Mouse (Mus musculus): ENCODE measurements around the gene Map4k1. TPM values are rescaled to one million over a fixed set of nuclear protein-coding genes. Genes with fewer than 3 reads are reported as not detected.

Map4k1 gene
- polyA plus RNA-seq, 1 experiment from 2014 or later: 6.5 TPM

DNA sequence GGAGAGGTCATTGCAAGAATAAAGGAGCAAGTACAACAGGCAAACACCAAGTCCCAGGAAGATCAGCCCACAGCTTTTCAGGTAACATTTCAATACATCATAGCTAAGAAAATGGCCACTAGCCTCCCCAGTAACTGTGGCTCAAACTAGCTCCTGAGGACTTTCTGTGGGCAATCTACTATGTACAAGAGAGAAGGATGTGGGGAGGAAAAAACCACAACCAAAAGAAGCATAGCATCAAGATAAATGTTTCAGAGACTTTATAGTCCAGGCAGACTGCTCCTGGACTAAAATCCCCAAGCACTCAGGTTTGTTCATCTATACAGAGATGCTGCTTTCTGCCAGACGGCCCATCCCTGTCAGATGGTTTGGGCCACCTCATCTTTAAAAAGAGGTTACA, 25.6 kb upstream of the Map4k1 start:
- peak overlapping the region; percentile 77; the same call in 1 of the 2 replicates for H3K27ac ChIP-seq (ENCODE audit: poor library complexity, severe bottlenecking)
- H3K36me3 ChIP-seq: peaks cover 8% of the 10 kb centered on the region; the same call in 1 of the 2 replicates
- no peaks in the 10 kb centered on the region for H3K27me3 ChIP-seq (replicated peaks)
- no peak overlapping the region for H3K4me3 ChIP-seq
- 86% methylated on average over 1 of the region's 1 CpGs for WGBS
- H3K4me2 ChIP-seq: no peak overlapping the region
- no peak overlapping the region for H3K9ac ChIP-seq
- H3K9me3 ChIP-seq (replicated peaks): no peaks in the 10 kb centered on the region
- no peak for ATAC-seq (ENCODE audit: insufficient number of reproducible peaks, low FRiP score)
- peaks cover 91% of the 10 kb centered on the region for H3K4me1 ChIP-seq (replicated peaks)

DNA sequence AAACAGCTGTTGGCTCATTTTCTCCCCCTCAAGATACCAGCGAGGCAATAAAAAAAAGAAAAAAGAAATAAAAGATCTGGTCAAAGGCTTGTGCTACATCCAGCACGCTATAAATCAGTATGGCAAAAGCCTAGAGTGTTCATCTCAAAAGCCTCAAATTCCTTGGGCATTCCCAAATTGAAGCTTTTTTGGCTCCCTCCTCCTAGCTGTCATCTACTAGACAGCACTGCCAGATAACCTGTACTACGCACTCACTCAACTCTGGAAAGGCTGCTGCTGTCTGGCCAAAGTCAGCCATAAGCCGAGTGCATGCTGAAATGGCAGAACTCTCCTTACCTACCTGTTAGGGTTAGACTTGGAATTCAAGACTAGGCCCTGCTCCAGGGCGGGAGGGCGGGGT, 24.6 kb upstream of the Map4k1 start:
- Histone ChIP-seq H3K9me3 (replicated peaks) (no peaks in the 10 kb centered on the region), H3K4me2 (peak overlapping the region; percentile 27), H3K27ac (ENCODE audit: poor library complexity, severe bottlenecking) (peak overlapping the region; percentile 58), H3K9ac (peak overlapping the region; percentile 44), H3K36me3 (peaks cover 8% of the 10 kb centered on the region; the same call in 1 of the 2 replicates), H3K4me3 (no peak overlapping the region), H3K4me1 (replicated peaks) (peaks cover 81% of the 10 kb centered on the region), H3K27me3 (replicated peaks) (no peaks in the 10 kb centered on the region)
- WGBS: 58% methylated on average over 6 of the region's 6 CpGs
- ATAC-seq (ENCODE audit: insufficient number of reproducible peaks, low FRiP score): no peak

DNA sequence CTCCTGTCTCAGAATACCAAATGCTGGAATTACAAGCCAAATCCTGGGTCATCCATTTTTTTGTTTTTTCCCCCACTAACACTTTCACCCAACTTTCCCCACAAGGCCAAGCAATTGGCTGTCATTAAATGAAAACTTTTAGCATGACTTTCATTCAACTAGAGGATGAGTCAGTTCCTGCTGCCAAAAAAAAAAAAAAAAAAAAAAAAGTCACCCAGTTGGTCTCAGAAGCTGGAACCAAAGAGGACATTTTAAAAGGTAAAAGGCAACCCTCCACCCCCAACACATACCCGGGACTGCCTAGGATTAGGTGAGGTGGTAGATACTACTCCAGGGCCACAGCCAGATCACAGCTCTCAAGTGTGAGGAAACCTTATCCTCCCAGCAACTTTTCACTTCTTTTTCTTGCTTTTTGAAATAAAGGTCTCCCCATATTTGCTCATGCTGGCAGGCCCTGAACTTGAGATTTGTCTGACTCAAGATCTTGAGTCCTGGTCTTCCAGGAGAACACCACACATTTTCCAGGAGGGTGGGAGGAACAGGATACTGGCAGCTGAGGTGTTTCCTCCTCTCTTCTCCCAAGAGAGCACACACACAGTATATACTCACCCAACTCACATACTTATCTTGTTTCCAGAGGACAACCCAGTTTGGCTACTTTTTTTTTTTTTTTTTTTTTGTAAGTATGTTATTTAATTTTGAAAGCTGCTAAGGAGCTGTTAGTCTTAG, 23.7 kb upstream of the Map4k1 start:
- ATAC-seq (ENCODE audit: insufficient number of reproducible peaks, low FRiP score): no peak
- H3K27me3 ChIP-seq (replicated peaks): no peaks in the 10 kb centered on the region
- H3K9ac ChIP-seq: peak overlapping the region; percentile 52; the same call in 1 of the 2 replicates
- peak overlapping the region; percentile 99 for H3K4me2 ChIP-seq
- no peaks in the 10 kb centered on the region for H3K9me3 ChIP-seq (replicated peaks)
- H3K27ac ChIP-seq (ENCODE audit: poor library complexity, severe bottlenecking): peak overlapping the region; percentile 58; the same call in 1 of the 2 replicates
- peaks cover 8% of the 10 kb centered on the region; the same call in 1 of the 2 replicates for H3K36me3 ChIP-seq
- WGBS: 36% methylated on average over 1 of the region's 1 CpGs
- H3K4me1 ChIP-seq (replicated peaks): peaks cover 72% of the 10 kb centered on the region
- H3K4me3 ChIP-seq: no peak overlapping the region

DNA sequence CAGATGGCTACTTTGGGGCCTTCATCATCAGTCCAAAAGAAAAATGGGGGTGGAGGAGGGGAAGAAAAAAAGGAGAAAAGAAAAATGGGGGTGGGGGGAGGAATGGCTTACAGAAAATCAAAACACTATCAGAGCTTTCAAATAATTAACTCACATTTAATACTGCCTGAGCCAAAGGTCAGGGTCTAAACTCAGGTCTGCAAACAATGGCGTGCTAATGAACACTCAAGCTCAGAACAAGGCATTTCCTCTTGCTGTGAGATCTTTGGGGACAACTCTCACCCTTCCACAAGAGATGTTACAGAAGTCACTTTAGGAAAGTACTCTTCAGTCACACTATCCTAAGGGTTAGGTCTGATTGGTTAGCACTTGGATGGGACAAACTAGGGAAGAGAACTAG, 23.1 kb upstream of the Map4k1 start:
- peak overlapping the region; percentile 85 for H3K27ac ChIP-seq (ENCODE audit: poor library complexity, severe bottlenecking)
- H3K4me1 ChIP-seq (replicated peaks): peaks cover 66% of the 10 kb centered on the region
- H3K36me3 ChIP-seq: peaks cover 8% of the 10 kb centered on the region; the same call in 1 of the 2 replicates
- peak overlapping the region; percentile 79; the same call in 1 of the 2 replicates for H3K4me3 ChIP-seq
- no peaks in the 10 kb centered on the region for H3K27me3 ChIP-seq (replicated peaks)
- 57% methylated on average over 1 of the region's 1 CpGs for WGBS
- ATAC-seq (ENCODE audit: insufficient number of reproducible peaks, low FRiP score): no peak
- H3K9ac ChIP-seq: peak overlapping the region; percentile 95; the same call in 1 of the 2 replicates
- no peaks in the 10 kb centered on the region for H3K9me3 ChIP-seq (replicated peaks)
- peak overlapping the region; percentile 99 for H3K4me2 ChIP-seq

DNA sequence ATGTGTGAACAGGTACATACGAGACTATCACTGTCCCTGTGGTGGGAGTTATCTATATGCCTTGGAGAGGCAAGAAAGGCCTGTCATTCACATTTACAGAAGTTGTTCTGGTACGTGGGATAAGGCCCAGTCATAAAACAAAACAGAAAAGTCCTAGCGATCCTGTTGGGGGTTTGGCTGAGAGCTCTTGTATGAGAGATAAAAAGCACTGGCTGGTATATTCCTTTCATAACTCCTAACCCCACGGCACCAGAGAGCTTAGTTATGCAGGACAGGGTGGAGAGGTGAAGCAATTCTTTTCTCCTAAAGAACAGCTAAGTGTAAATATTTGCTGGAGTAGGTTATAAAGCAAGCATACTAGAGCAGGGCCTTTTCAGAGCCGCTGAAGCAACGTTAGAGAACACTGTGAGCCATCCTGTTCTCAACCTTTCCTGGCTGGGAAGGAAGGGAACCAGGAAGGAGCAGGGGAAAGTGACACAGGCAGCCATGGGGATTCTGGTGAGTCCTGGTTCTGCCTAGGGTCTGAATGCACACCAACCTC, 22.3 kb upstream of the Map4k1 start:
- Histone ChIP-seq H3K4me1 (replicated peaks) (peaks cover 61% of the 10 kb centered on the region), H3K4me2 (peak overlapping the region; percentile 99), H3K27me3 (replicated peaks) (no peaks in the 10 kb centered on the region), H3K9ac (peak overlapping the region; percentile 95), H3K36me3 (peaks cover 3% of the 10 kb centered on the region; the same call in 1 of the 2 replicates), H3K9me3 (replicated peaks) (no peaks in the 10 kb centered on the region), H3K27ac (ENCODE audit: poor library complexity, severe bottlenecking) (peak overlapping the region; percentile 85), H3K4me3 (peak overlapping the region; percentile 79)
- ATAC-seq (ENCODE audit: insufficient number of reproducible peaks, low FRiP score): no peak
- 4% methylated on average over 6 of the region's 6 CpGs for WGBS

DNA sequence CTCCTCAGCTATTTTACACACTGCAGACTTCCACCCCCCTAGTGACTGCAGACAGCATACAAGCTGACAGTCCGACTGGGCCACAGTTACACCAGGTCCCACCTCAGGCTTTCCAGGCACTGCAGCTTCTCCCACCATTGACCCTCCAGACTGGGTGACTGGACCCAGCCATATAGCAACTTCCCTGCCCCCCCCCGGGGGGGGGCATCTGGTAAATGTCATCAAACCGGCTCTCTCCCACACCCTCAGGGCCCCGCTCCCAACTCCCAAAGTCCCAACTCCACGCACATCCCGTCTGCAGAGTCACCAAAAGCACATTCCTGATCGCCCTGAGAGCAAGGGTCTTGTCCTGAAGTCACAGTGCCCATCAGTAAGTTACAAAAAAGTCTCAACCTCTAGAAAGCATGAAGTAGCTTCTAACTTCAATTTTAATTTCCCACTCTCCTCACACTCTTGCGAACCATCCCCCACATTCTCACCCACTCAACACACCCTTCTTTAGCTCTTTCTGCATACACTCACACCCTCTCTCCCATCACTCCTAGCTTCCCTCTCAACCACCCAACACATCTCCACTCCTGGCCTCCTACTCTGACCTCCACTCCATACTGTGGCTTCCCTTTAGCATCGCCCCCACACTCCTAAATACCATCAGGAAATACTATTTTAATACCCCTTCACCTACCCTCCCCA, 21.4 kb upstream of the Map4k1 start:
- Histone ChIP-seq H3K9me3 (replicated peaks) (no peaks in the 10 kb centered on the region), H3K4me2 (peak overlapping the region; percentile 99), H3K4me1 (replicated peaks) (peaks cover 52% of the 10 kb centered on the region), H3K27ac (ENCODE audit: poor library complexity, severe bottlenecking) (peak overlapping the region; percentile 85), H3K9ac (peak overlapping the region; percentile 95), H3K36me3 (no peaks in the 10 kb centered on the region; the same call in 1 of the 2 replicates), H3K4me3 (peak overlapping the region; percentile 79), H3K27me3 (replicated peaks) (no peaks in the 10 kb centered on the region)
- no peak for ATAC-seq (ENCODE audit: insufficient number of reproducible peaks, low FRiP score)
- WGBS: 7% methylated on average over 9 of the region's 9 CpGs

DNA sequence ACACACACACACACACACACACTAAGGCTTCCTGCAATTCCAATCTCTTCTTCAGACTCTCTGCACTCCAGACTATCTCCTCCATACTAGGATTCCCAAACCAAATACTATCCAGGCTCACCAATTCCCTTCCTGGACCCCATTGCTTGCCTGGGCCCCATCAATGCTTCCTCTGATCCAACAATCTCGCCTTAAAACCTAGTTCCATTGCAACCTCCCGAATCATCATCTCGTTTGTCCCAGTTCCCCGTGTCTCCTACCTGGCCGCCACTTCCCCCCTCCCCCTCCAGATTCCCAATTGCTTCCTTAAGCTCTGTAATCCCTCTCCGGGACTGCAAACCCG, 20.3 kb upstream of the Map4k1 start:
- Histone ChIP-seq H3K27me3 (replicated peaks) (no peaks in the 10 kb centered on the region), H3K4me1 (replicated peaks) (peaks cover 42% of the 10 kb centered on the region), H3K36me3 (no peaks in the 10 kb centered on the region; the same call in 1 of the 2 replicates), H3K4me2 (peak overlapping the region; percentile 99), H3K9me3 (replicated peaks) (no peaks in the 10 kb centered on the region), H3K4me3 (peak overlapping the region; percentile 79), H3K9ac (peak overlapping the region; percentile 95), H3K27ac (ENCODE audit: poor library complexity, severe bottlenecking) (peak overlapping the region; percentile 85)
- ATAC-seq (ENCODE audit: insufficient number of reproducible peaks, low FRiP score): no peak
- WGBS: under 1% methylated on average over 7 of the region's 7 CpGs

DNA sequence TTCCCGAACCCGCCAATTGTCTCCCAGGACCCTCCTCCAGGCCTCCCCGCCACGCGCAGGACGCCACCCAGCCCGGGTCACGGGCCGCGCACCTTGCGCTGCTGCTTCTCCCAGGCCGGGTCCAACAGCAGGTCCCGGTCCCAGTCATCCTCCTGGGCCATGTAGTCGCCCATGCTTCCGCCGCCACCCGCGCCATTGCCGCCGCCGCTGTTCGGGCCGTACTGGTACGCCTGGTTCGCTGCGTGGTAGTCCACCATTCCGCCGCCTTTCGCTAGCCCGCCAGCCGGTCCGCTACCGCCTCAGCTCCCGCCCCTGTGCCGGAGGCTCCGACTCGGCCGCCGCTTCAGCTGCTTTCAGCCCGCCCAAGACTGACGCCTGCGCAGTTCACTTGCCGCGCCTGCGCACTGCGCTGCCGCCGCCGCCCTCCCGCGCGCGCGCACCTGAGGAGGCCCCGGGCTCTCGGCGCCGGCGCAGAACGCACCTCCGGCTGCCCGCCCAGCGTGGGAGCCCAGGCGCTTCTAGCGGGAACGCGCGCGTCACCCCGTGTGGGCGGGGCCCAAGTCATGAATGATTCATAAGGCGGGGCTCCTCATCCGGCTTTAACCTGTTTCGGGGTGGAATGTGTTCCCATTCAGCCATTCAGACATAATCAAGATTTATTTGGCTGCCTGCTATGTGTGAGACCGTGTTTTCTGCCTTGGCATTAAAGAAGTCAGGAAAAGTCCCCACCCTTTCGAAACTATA, 19.8 kb upstream of the Map4k1 start, which contains the start of gene Actn4:
Gene Actn4 (minus strand): TSS at position 414 of the 744 bp plus-strand sequence.
- peak; percentile 93 for ATAC-seq (ENCODE audit: insufficient number of reproducible peaks, low FRiP score)
- peaks cover 38% of the 10 kb centered on the region for H3K4me1 ChIP-seq (replicated peaks)

DNA sequence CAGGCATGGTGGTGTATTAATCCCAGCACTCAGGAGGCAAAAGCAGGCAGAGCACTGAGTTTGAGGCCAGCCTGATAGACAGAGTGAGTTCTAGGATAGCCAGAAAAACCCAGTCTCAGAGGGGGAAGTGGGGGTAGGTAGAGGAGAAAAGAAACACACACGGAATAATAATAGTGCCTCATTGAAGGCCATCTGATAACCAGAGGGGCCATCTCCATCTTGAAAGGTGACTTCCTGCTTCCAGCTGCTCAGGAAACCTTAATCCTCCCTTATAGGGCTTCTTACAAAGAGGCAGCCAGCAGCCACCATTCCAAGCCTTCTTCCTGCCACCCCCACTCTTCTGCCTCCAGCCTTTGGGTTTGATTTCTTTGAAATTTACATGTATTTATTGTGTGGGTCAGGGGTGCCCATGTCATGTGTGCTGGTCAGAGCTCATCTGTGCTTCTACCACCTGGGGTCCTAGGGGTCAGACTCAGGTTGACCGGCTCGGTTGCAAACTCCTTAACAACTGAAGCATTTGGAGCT, 18.4 kb upstream of the Map4k1 start:
- Histone ChIP-seq H3K27ac (ENCODE audit: poor library complexity, severe bottlenecking) (no peak overlapping the region), H3K36me3 (no peaks in the 10 kb centered on the region), H3K9ac (no peak overlapping the region), H3K4me2 (no peak overlapping the region), H3K9me3 (replicated peaks) (no peaks in the 10 kb centered on the region), H3K27me3 (replicated peaks) (no peaks in the 10 kb centered on the region), H3K4me1 (replicated peaks) (peaks cover 24% of the 10 kb centered on the region), H3K4me3 (no peak overlapping the region)
- no peak for ATAC-seq (ENCODE audit: insufficient number of reproducible peaks, low FRiP score)
- WGBS: 68% methylated on average over 3 of the region's 3 CpGs

More for the DNA sequence above, 19.8 kb upstream of the Map4k1 start, which contains the start of gene Actn4:
- Histone ChIP-seq H3K9me3 (replicated peaks) (no peaks in the 10 kb centered on the region), H3K27me3 (replicated peaks) (no peaks in the 10 kb centered on the region), H3K36me3 (no peaks in the 10 kb centered on the region; the same call in 1 of the 2 replicates), H3K4me2 (peak within 1 kb of the TSS; percentile 99), H3K4me3 (peak within 1 kb of the TSS; percentile 79), H3K27ac (ENCODE audit: poor library complexity, severe bottlenecking) (peak within 1 kb of the TSS; percentile 85), H3K9ac (peak within 1 kb of the TSS; percentile 95)
- under 1% methylated on average over 75 of the region's 76 CpGs for WGBS

DNA sequence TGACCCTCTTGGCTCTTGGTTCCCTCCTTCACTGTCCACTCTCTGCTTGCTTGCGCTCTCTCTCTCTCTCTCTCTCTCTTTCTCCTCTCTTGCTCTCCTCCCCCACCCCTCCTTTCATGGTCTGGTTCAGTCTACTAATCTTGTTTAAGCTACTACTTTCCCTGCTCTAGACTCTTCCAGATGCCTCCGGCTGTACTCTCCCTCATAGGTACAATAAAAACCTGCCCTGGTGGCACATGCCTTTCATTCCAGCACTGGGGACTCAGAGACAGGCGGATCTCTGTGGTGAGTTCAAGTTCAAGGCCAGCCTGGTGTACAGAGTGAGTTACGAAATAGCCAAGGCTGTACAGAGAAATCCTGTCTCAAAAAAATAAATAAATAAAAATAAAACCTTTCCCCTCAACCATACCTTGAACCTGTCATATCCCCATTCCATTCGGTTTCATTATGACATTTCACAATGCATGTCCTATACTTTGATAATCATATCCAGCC, 16.5 kb upstream of the Map4k1 start:
- Histone ChIP-seq H3K9me3 (replicated peaks) (no peaks in the 10 kb centered on the region), H3K4me1 (replicated peaks) (peaks cover 13% of the 10 kb centered on the region), H3K27me3 (replicated peaks) (no peaks in the 10 kb centered on the region), H3K4me2 (no peak overlapping the region), H3K4me3 (no peak overlapping the region), H3K9ac (no peak overlapping the region), H3K36me3 (peaks cover 7% of the 10 kb centered on the region; the same call in 1 of the 2 replicates), H3K27ac (ENCODE audit: poor library complexity, severe bottlenecking) (no peak overlapping the region)
- WGBS: 74% methylated on average over 5 of the region's 5 CpGs
- no peak for ATAC-seq (ENCODE audit: insufficient number of reproducible peaks, low FRiP score)
